Mouse (Mus musculus) heart, postnatal 10 days (tissue): ENCODE results near the gene Ralgps1. TPM values are rescaled to one million over a fixed set of nuclear protein-coding genes. Genes with fewer than 3 reads are reported as not detected.

Experiments used
- DNase-seq, 2 experiments: peaks; one replicate each; pipeline ENCODE4 v3.0.0; 2021
- intact Hi-C: fragments of 180-260 bp; cut with DNase I; formaldehyde crosslinking; loops from one replicate; pipeline ENCODE4 v1.15.1; 2025
- total RNA-seq, 2 experiments: library from RNA; stranded (reverse); gene quantifications; 2 replicates each; pipeline ENCODE4 v1.2.3; 2021

Ralgps1 gene
- total RNA-seq, 2 experiments from 2014 or later, result 6.7 to 9.0 TPM

DNA sequence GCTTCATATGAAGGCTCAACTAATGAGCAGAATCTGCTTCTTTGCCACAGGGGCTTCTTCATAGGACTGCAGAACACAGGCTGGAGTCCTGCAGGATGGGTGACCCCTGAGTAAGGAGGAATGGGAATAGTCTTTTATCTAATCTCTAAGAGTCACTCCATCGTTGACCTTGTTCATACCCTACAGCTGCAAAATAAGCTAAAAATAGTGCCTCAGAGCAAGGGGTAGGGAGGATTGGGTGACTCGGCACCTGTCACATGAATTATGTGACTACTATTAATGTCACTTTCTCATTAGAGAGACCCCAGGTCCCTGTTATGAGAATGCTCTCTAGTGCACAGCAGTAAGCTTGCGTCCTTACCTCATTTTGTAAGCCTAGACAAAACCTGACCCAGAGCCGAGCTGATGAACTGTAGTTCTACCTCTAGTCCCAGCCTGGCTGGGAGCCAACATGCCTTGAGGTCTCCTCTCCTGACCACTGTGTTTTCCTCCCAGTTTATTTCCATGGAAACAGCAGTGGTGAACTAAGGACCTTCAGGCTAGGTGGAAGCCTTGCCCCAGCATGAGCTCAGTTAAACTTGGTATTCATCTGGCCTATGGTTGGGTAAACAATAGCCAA is 117.6 kb downstream of the Ralgps1 start:
- intact Hi-C loops, result no loop called here
- peak; percentile 65 to 75 for DNase-seq

GRCm38 (mm10) chr2:33252751-33253150 is 118.5 kb downstream of the Ralgps1 start:
- no peak for DNase-seq
- intact Hi-C loops, result no loop called here

GRCm38 (mm10) chr2:33249922-33250633 is 121.2 kb downstream of the Ralgps1 start:
- intact Hi-C loops, result no loop called here
- peak in 1 of 2 experiments; percentile 12 for DNase-seq

GRCm38 (mm10) chr2:33248549-33248948 is 122.7 kb downstream of the Ralgps1 start:
- intact Hi-C loops, result no loop called here
- DNase-seq, result no peak

GRCm38 (mm10) chr2:33246841-33247240 is 124.4 kb downstream of the Ralgps1 start:
- no peak for DNase-seq
- intact Hi-C loops, result no loop called here

- no peak for DNase-seq
- intact Hi-C loops, result no loop called here
These were observed 125.9 kb downstream of the Ralgps1 start for GRCm38 (mm10) chr2:33245350-33245749.

DNA sequence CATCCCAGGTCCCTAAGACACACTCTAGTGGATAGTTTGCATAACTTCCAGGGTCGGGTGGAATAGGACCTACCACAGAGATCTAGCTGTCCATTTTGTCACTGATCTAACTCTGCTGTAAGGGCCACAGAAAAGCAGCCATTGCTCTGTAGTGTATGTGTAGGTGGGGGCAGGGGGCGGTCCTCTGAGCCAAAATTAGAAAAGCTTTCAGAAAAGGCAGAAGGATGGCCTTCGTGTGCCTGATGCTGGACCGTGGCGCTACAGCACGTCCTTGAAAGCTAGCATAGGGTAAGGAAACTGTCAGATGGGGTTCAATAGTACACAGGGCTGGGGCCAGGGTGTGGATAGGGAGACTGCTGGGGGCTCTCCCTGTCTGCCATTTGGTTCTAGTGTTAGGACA is 126.4 kb downstream of the Ralgps1 start:
- DNase-seq, result no peak
- intact Hi-C loops, result no loop called here

DNA sequence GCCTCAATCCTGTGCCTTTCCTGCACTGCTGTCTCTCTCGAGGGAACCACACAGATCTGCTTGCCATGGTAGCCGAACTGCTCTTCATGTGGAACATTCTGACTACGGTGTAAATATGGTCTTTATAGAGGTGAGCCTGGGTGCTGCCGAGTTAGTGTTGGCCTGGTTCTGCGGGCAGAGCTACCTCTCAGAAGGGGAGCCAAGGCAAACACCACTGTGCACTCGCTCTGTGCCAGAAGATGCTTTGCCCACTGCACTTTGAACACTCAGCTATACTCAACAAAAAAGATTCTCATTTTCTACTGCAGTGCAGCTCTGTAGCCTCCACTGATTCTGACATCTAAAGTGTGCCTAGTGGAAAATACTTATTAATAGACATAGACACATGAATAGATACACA is 133.7 kb downstream of the Ralgps1 start:
- intact Hi-C loops, result no loop called here
- no peak for DNase-seq

DNA sequence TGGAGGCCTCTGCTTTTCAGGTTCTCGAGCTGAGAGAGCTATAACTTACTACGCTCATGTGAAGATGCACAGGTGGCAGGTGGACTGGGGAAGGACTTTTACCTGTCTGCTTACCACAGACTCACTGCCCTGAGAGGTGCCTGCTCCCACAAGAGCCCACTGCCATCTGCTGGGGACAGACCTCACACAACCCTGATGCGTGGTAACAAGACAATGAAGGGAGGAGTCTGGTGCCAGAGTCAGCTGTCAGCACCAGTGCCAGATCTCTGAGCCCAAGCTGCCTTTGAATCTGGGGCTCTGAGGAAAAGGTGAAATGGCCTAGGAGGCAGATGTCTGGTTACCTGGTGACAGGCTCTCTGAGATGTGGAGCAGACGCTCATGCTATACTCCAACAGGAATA is 136.4 kb downstream of the Ralgps1 start:
- intact Hi-C loops, result loop anchor here (5.0 kb wide), 1 partner anchor 78 kb away; no protein-coding TSS in a partner anchor
- no peak for DNase-seq

DNA sequence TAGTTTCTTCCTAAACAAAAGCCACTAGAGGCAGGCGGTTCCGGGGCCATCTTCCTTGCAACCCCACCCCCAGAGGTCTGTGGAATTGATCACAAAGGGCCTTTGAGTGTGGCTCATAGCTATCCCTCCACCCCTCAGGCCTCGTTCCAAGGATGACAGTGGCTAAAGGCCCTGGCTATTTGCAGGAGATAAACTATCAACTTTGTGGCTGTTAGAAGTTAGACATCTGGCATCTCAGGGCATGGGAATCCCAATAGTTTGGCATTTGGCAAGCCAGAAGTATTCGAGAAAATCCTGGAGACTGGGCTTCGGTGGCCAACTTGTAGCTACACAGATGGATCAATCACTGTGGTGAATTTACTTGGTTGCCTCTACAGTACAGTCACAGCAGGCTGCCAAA is 137.4 kb downstream of the Ralgps1 start:
- no peak for DNase-seq
- intact Hi-C loops, result loop anchor here (5.0 kb wide), 1 partner anchor 77 kb away; no protein-coding TSS in a partner anchor

- intact Hi-C loops, result loop anchor here (5.0 kb wide), 1 partner anchor 76 kb away; no protein-coding TSS in a partner anchor
- no peak for DNase-seq
These were observed 138.3 kb downstream of the Ralgps1 start for GRCm38 (mm10) chr2:33232782-33233570.

DNA sequence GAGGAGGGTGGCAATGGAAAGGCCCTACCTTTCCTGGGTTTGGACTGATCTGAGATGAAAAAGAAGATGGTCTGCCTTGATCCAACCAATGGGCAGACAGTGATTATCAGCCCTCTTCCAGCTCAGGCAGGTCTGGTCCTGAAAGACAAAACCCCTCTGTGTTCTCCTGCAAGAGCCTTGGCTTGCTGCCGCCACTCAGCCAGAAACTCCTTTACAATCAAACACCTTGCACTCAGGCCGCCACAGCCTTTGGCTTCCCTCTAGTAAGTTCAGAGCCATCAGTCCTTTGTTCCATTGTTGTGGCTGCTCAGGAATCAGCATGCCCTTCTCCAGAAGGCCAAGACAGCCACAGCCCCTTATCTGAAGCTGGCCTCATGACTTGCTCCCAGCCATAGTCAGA is 139.5 kb downstream of the Ralgps1 start:
- DNase-seq, result no peak
- intact Hi-C loops, result loop anchor here (5.0 kb wide), 1 partner anchor 74 kb away; no protein-coding TSS in a partner anchor

DNA sequence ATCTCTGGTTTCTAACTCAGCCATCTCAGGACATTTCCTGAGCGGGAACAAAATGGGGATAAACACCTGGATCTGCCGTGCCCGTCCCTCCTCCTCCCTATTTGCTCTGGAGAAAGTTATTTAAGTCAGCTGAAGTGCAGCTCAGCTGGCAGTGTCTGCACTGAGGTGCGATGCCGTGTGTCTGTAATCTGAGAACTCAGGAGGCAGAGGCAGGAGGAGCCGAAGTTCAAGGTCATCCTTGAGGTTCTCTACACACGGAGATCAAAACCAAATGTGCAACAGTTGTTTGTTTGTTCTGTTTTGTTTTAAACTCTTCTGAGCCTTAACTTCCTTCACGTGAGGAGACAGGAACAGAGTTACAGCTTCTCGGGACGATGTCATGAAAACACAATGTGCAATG is 140.6 kb downstream of the Ralgps1 start:
- intact Hi-C loops, result loop anchor here (5.0 kb wide), 1 partner anchor 73 kb away; no protein-coding TSS in a partner anchor
- DNase-seq, result no peak

GRCm38 (mm10) chr2:33228551-33228950 is 142.7 kb downstream of the Ralgps1 start:
- peak; percentile 70 to 71 for DNase-seq
- intact Hi-C loops, result no loop called here

DNA sequence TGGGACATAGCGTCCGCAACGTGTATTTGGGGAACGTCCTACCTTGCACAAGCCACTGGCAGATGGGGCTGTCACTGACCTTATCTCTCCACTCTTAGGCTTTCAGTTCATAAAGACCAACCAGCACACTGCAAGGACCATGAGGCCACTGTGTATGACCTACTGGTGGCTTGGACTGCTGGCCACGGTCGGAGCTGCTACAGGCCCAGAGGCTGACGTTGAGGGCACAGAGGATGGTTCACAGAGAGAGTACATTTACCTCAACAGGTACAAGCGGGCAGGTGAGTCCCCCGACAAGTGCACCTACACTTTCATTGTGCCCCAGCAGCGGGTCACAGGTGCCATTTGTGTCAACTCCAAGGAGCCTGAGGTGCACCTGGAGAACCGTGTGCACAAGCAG is 143.2 kb downstream of the Ralgps1 start:
- intact Hi-C loops, result no loop called here
- DNase-seq, result no peak

DNA sequence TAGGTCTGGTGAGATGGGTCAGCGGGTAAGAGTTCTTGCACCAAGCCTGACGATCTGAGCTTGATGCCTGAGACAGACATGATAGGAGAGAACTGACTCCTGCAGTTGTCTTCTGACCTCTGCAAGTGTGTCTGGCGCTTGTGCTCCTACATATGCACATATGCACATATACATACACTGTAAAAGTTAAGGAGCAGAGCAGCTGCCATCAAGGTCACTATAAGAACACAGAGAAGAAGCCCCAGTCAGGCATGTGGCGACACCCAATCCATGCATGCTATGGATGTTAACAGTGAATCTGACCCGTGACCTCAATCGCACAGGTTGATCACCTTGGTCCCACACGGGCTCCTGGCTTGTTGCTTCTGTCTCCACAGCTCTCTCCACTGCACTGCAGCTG is 145.4 kb downstream of the Ralgps1 start:
- no peak for DNase-seq
- intact Hi-C loops, result no loop called here

- intact Hi-C loops, result no loop called here
These were observed 147.5 kb downstream of the Ralgps1 start for GRCm38 (mm10) chr2:33223656-33224358.

DNA sequence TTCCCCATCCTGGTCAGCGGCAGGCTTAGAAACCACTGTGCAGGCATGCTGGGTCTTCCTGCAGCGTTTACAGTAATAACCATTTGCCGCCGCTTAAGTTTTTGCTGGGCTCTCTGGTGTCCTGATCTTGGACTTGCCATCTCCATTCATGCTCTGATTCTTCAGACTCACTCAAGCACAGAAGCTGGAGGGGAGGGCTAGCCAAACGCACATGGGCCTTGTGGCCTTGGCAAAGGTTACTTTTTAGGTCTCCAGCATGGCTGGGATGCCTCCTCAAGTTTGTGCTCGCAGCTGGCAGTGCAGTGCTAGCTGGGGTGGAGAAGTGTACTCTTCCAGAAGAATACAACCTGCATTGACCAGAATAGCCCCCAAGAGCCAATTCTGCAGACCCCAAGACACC is 148.8 kb downstream of the Ralgps1 start:
- no peak for DNase-seq
- intact Hi-C loops, result no loop called here

More at GRCm38 (mm10) chr2:33223656-33224358, 147.5 kb downstream of the Ralgps1 start:
- no peak for DNase-seq

GRCm38 (mm10) chr2:33221339-33221900 is 149.9 kb downstream of the Ralgps1 start:
- no peak for DNase-seq
- intact Hi-C loops, result no loop called here

GRCm38 (mm10) chr2:33220674-33221338 is 150.5 kb downstream of the Ralgps1 start:
- intact Hi-C loops, result no loop called here
- DNase-seq, result no peak
